Mouse (Mus musculus) embryonic facial prominence, embryonic 11.5 days (tissue): ENCODE data around the gene Cyp2d40. TPM values are rescaled to one million over a fixed set of nuclear protein-coding genes. Genes with fewer than 3 reads are reported as not detected.
"Not testable (repeated sequence)": the region's sequence is repeated elsewhere in the genome, so short reads cannot be mapped to it uniquely, and the experiment has no call there.

ENCODE experiments used
- ATAC-seq: fragments of 200-750 bp; cut with Nextera tagmentation; replicated peaks from 2 replicates; pipeline ENCODE4 v1.8.0; 2017; ENCODE audit warnings: low read depth; ENCODE audit not compliant: insufficient number of reproducible peaks, low FRiP score, low TSS enrichment
- DNase-seq: peaks from one replicate; pipeline ENCODE4 v3.0.0-alpha.2; 2015; ENCODE audit warnings: low spot score
- H3K27ac ChIP-seq: fragments of 300-500 bp; sonication (generic); replicated peaks from 2 replicates; pipeline ENCODE4 v1.5.1; 2014; ENCODE audit warnings: mild to moderate bottlenecking, low read depth, low read length, control low read depth
- H3K27me3 ChIP-seq: fragments of 300-500 bp; sonication (generic); 2 replicates; pipeline ENCODE4 v1.6.1; 2014; ENCODE audit warnings: mild to moderate bottlenecking, low read length, moderate library complexity, mixed read lengths; ENCODE audit not compliant: control insufficient read depth, insufficient read depth
- H3K36me3 ChIP-seq: fragments of 300-500 bp; sonication (generic); replicated peaks from 2 replicates; pipeline ENCODE4 v1.6.1; 2014; ENCODE audit warnings: low read depth, mild to moderate bottlenecking, low read length, moderate library complexity, mixed read lengths; ENCODE audit not compliant: control insufficient read depth, insufficient read depth
- H3K4me1 ChIP-seq: fragments of 300-500 bp; sonication (generic); 2 replicates; pipeline ENCODE4 v1.6.1; 2014; ENCODE audit warnings: low read length, mixed read lengths; ENCODE audit not compliant: control insufficient read depth, insufficient read depth
- H3K4me2 ChIP-seq: fragments of 300-500 bp; sonication (generic); 2 replicates; pipeline ENCODE4 v1.6.1; 2014; ENCODE audit warnings: low read depth, mild to moderate bottlenecking, control low read depth, low read length, moderate library complexity
- H3K4me3 ChIP-seq: fragments of 300-500 bp; sonication (generic); 2 replicates; pipeline ENCODE4 v1.5.1; 2014; ENCODE audit warnings: low read depth, low read length, control low read depth
- H3K9ac ChIP-seq: fragments of 300-500 bp; sonication (generic); replicated peaks from 2 replicates; pipeline ENCODE4 v1.6.1; 2014; ENCODE audit warnings: mild to moderate bottlenecking, control low read depth, low read length
- H3K9me3 ChIP-seq: fragments of 300-500 bp; sonication (generic); replicated peaks from 2 replicates; pipeline ENCODE4 v1.6.1; 2016; ENCODE audit warnings: mild to moderate bottlenecking, low read length, inconsistent platforms, mixed read lengths; ENCODE audit not compliant: control insufficient read depth
- WGBS: fragments of 180-500 bp; shearing (Covaris S2); extraction: QIAGEN DNeasy Blood & Tissue Kit; methylation state at CpG from one replicate; pipeline ENCODE4 v1.1.7; 2014; 5-methylcytosine and 5-hydroxymethylcytosine counted together
- microRNA-seq: library from miRNA; unstranded; fragments of <30 nt; microRNA quantifications from one replicate; pipeline ENCODE4, GENCODE M21; 2016; ENCODE audit warnings: borderline number of aligned reads
- polyA plus RNA-seq: library from polyadenylated mRNA; unstranded; fragments of >200 nt; fragmentation: Nextera tagmentation; extraction: Ambion mirVana; gene quantifications from 2 replicates; pipeline ENCODE4 v1.2.1, GENCODE M21; 2014

Gene Cyp2d40
- polyA plus RNA-seq, 1 experiment from 2014 or later, result not detected

- Histone ChIP-seq H3K4me2 (no peak overlapping the region), H3K36me3 (no peaks in the 10 kb centered on the region), H3K27me3 (no peaks in the 10 kb centered on the region), H3K27ac (no peak overlapping the region), H3K4me1 (no peaks in the 10 kb centered on the region), H3K9ac (no peak overlapping the region), H3K4me3 (no peak overlapping the region), H3K9me3 (no peaks in the 10 kb centered on the region)
- ATAC-seq (no peak), DNase-seq (no peak)
- WGBS, result 56% methylated on average over 1 of the region's 1 CpGs
These were observed 15.8 kb downstream of the Cyp2d40 start for GRCm38 (mm10) chr15:82748141-82748540.

DNA sequence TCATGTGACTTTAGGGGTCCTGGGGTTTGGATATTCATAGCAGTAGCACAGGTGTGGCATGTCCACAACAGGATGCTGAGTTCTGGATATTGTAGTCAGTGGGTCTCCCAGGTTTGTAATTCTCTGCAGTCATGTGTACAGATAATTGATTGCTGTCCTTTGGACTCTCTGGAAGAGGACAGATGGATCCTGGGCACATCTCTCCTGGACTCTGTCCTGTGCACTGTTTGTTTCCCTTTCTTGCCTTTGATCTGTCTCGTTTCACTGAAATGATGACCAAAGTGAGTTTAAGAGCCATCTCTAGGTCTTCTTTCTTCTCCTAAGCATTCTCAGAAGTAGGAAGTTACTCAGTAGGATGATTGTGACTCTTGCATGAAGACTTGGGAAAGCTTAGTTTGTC lies 16.5 kb downstream of the Cyp2d40 start:
- Histone ChIP-seq H3K27ac (no peak overlapping the region), H3K4me2 (no peak overlapping the region), H3K4me1 (no peaks in the 10 kb centered on the region), H3K4me3 (no peak overlapping the region), H3K9ac (no peak overlapping the region), H3K36me3 (no peaks in the 10 kb centered on the region), H3K9me3 (no peaks in the 10 kb centered on the region), H3K27me3 (no peaks in the 10 kb centered on the region)
- ATAC-seq, result no peak
- WGBS, result 56% methylated on average over 1 of the region's 1 CpGs
- DNase-seq, result no peak

- not testable (repeated sequence) for H3K36me3 ChIP-seq, H3K9me3 ChIP-seq, H3K4me2 ChIP-seq, H3K27ac ChIP-seq, DNase-seq, H3K27me3 ChIP-seq, H3K9ac ChIP-seq, H3K4me3 ChIP-seq, ATAC-seq, H3K4me1 ChIP-seq
- WGBS, result 89% methylated on average over 4 of the region's 4 CpGs
These were observed 30.6 kb downstream of the Cyp2d40 start for GRCm38 (mm10) chr15:82733331-82733925.

Small RNA genes within 50 kb of the gene (microRNA-seq; reads per million reads assigned to microRNA genes)
- not detected for gene Gm27618

Other genes starting within 250 kb of the Cyp2d40 start
- not detected in 2 replicates for gene Cyp2d12, start 209.1 kb downstream of the Cyp2d40 start, polyA plus RNA-seq
- gene Cyp2d34, start 143.2 kb downstream of the Cyp2d40 start, polyA plus RNA-seq, result not detected in 2 replicates
- gene Cyp2d26, start 30.1 kb upstream of the Cyp2d40 start, polyA plus RNA-seq, result not detected in 2 replicates
- 13.6 and 15.1 TPM in 2 replicates for gene Tcf20, start 223.7 kb upstream of the Cyp2d40 start, polyA plus RNA-seq